Mouse (Mus musculus) G1E (cell line): ENCODE measurements at regions not wholly inside any gene's neighbourhood (a gene's known extent, or its start where the extent isn't known, plus 50 kb on each side); places are given as distances from the start of the nearest gene placed in this dataset.

Experiments
- CTCF ChIP-seq: IDR thresholded peaks from 2 replicates; pipeline ENCODE4 v1.5.1; 2012; ENCODE audit warnings: low read depth, low read length, inconsistent platforms, mixed read lengths
- POLR2AphosphoS5 ChIP-seq: IDR thresholded peaks from 2 replicates; pipeline ENCODE4 v1.6.1; 2012; ENCODE audit warnings: low read depth, low read length, inconsistent platforms; ENCODE audit not compliant: insufficient replicate concordance
- TAL1 ChIP-seq: conservative IDR thresholded peaks from 2 replicates; pipeline ENCODE4 v1.6.1; 2012; ENCODE audit warnings: low read depth, low read length, inconsistent platforms, mixed read lengths

DNA sequence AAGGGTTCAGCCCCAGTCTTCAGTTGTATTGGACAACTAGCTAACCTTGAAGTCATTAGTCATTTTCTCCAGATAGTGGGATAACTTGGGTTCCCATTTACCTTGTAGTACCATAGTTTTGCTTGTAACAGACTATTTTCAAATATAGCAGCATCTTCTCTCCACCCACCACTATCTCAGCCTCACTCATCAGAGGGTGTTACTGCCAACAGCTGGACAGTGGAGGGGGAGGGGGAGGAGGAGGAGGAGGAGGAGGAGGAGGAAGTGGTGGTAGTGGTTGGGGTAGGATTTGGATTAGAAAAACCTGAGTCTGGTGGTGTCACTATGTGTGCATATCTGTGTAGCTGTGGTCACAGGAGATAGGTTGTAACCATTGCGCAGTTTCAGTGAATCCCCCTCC is 69.6 kb upstream of the Six2 start:
- TF ChIP-seq CTCF: no peak
- no peak for TF ChIP-seq POLR2AphosphoS5
- no peak for TF ChIP-seq TAL1
